Mouse (Mus musculus): Measurements from ENCODE around the gene Tom1. TPM values are rescaled to one million over a fixed set of nuclear protein-coding genes. Genes with fewer than 3 reads are reported as not detected.

Tom1 gene
- total RNA-seq, 1 experiment from 2014 or later = 55.1 TPM

Other genes with a start within 250 kb of the Tom1 start
- gene Isx, start 160.5 kb upstream of the Tom1 start, total RNA-seq (2017) = not detected in 3 replicates
- gene Hmgxb4, start 40.3 kb upstream of the Tom1 start, total RNA-seq (2017) = 29.7 to 52.8 TPM (median 33.2 TPM) in 3 replicates
- 50.8 to 61.9 TPM (median 55.9 TPM) in 3 replicates for gene Hmox1, start 59.9 kb downstream of the Tom1 start, total RNA-seq (2017)
- 28.1 to 55.4 TPM (median 30.7 TPM) in 3 replicates for gene Mcm5, start 75.9 kb downstream of the Tom1 start, total RNA-seq (2017)
- not detected in 3 replicates for gene Rasd2, start 180.2 kb downstream of the Tom1 start, total RNA-seq (2017)

Measured in monocyte, adult 5-6 weeks (primary cell).